Mouse (Mus musculus): Measurements from ENCODE around the gene Esrp2. TPM values are rescaled to one million over a fixed set of nuclear protein-coding genes. Genes with fewer than 3 reads are reported as not detected.
A peak's percentile ranks its signal among the peaks of the same experiment; 100 is the strongest.

Esrp2 gene
- total RNA-seq, 2 experiments from 2014 or later: 0.35 to 1.4 TPM

- no peak for DNase-seq
Measured at GRCm38 (mm10) chr8:106123443-106123842, 13.3 kb downstream of the Esrp2 start.

GRCm38 (mm10) chr8:106115897-106116296 is 20.9 kb downstream of the Esrp2 start:
- peak in 1 of 2 experiments; percentile 28 for DNase-seq

DNA sequence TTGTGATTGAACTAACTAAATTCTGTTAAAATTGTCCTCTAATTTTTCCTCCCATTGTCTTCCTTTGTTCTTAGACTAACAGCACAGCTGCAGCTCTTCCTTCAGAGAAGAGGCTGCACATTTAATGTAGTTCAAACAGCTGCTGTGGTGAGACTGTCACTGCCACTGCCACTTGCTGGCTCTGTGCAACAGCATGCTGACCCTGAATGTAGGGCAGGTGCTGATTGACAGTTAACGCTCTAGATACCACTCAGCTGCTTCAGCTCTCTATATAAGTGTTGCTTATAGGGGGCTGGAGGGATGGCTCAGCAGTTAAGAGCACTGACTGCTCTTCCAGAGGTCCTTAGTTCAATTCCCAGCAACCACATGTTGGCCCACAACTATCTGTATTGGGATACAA is 24.3 kb downstream of the Esrp2 start:
- DNase-seq: no peak

DNA sequence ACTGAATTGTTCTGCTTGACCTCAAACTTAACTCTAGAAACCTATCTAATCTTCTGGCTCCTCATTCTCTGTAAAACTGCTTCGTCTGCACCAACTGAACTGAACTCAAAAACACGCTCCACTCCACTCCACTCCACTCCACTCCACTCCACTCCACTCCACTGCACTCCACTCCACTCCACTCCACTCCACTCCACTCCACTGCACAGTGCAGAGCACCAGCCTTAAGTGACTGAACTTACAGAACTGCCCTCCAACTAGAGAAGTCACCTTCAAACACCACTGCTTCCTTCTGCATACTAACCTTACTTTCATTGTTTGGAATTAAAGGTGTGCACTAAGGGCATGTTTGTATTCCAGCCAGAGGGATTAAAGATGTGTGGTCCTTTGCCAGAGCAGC is 24.7 kb downstream of the Esrp2 start:
- no peak for DNase-seq

GRCm38 (mm10) chr8:106108729-106109128 is 28.0 kb downstream of the Esrp2 start:
- peak in 1 of 2 experiments; percentile 15 for DNase-seq

DNA sequence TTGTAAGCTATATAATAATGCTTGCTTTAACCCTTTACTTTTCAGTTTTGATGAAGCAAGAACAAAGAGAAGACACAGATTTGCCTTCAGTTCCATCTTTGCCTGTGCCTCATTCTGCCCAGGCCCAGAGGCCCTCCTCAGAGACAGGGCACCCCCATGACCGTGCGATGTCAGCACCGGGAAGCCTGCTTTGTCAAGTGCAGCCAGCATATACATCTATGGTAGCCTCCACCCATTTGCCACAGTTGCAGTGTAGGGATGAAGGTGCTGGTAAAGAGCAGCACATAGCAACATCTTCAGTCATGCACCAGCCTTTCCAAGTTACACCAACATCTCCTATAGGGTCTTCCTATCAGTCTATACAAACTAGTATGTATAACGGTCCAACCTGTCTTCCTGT is 28.7 kb downstream of the Esrp2 start:
- DNase-seq: peak in 1 of 2 experiments; percentile 5

DNA sequence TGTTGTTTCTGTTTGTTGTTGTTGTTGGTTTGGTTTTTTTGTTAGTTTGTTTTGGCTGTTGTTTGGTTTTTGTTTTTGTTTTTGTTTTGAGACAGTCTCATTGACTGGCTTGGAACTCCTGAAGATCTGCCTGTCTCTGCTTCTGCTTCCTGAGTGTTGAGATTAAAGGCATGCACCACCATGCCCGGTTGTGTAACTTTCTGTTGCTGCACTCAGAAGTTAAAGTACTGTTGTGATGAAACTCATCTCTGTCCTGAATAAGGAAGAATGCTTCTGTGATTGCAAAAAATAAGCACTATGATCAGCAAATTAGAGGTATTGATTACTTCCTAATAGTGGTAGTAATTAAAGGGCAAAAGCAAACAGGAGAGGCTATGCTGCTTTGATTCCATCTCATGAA is 30.6 kb downstream of the Esrp2 start:
- no peak for DNase-seq

GRCm38 (mm10) chr8:106103888-106104287 is 32.9 kb downstream of the Esrp2 start:
- DNase-seq: no peak

DNA sequence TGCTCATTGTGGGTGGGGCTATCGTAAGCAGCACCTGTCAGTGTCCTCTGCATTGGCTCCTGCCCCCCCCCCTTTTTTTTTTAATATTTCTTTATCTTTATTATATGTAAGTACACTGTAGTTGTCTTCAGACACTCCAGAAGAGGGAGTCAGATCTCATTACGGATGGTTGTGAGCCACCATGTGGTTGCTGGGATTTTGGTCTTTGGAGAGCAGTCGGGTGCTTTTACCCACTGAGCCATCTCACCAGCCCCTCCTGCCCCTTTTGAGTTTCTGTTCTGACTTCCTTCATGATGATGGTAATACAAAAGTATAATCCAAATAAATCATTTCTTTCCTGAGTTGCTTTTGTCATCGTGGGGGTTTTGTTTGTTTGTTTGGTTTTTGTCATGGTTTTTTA is 34.5 kb downstream of the Esrp2 start:
- DNase-seq: no peak

Other genes with a start within 250 kb of the Esrp2 start
- gene Nrn1l, start 243.4 kb downstream of the Esrp2 start, total RNA-seq (2021): 1 to 10 TPM in 1 of 2 experiments, under 1 TPM in 1; 0.77 to 1.0 TPM
- 10 to 100 TPM; 15.6 to 18.1 TPM for gene Pskh1, start 236.5 kb downstream of the Esrp2 start, total RNA-seq (2021)
- gene Ctrl, start 203.1 kb downstream of the Esrp2 start, total RNA-seq (2021): not detected
- 10 to 100 TPM; 72.5 to 92.1 TPM for gene Psmb10, start 198.5 kb downstream of the Esrp2 start, total RNA-seq (2021)
- gene Lcat, start 193.6 kb downstream of the Esrp2 start, total RNA-seq (2021): under 1 TPM; 0.49 to 0.57 TPM
- 10 to 100 TPM; 27.2 to 38.1 TPM for gene Slc12a4, start 170.9 kb downstream of the Esrp2 start, total RNA-seq (2021)
- gene Dpep3, start 157.5 kb downstream of the Esrp2 start, total RNA-seq (2021): not detected
- 10 to 100 TPM in 1 of 2 experiments, 1 to 10 TPM in 1; 8.3 to 10.1 TPM for gene Dus2, start 145.6 kb downstream of the Esrp2 start, total RNA-seq (2021)
- not detected for gene Dpep2nb, start 131.0 kb downstream of the Esrp2 start, total RNA-seq (2021)
- gene Ddx28, start 125.1 kb downstream of the Esrp2 start, total RNA-seq (2021): 10 to 100 TPM; 11.2 to 12.1 TPM
- gene Nfatc3, start 78.1 kb downstream of the Esrp2 start, total RNA-seq (2021): 10 to 100 TPM; 17.4 to 20.5 TPM
- 1 to 10 TPM; 6.7 to 7.9 TPM for gene Pla2g15, start 13.4 kb upstream of the Esrp2 start, total RNA-seq (2021)
- 10 to 100 TPM in 1 of 2 experiments, 1 to 10 TPM in 1; 8.8 to 11.5 TPM for gene Slc7a6, start 31.9 kb upstream of the Esrp2 start, total RNA-seq (2021)
- gene Slc7a6os, start 74.0 kb upstream of the Esrp2 start, total RNA-seq (2021): 10 to 100 TPM in 1 of 2 experiments, 1 to 10 TPM in 1; 9.8 to 11.0 TPM
- 10 to 100 TPM; 25.3 to 26.5 TPM for gene Prmt7, start 74.0 kb upstream of the Esrp2 start, total RNA-seq (2021)
- 1 to 10 TPM; 2.5 to 3.9 TPM for gene Smpd3, start 201.0 kb upstream of the Esrp2 start, total RNA-seq (2021)

All from heart, adult 18-20 months (tissue).